Mouse (Mus musculus): Measurements from ENCODE around the gene Hnrnpf.

Gene Hnrnpf

GRCm38 (mm10) chr6:117920659-117921640 lies 20.8 kb downstream of the Hnrnpf start:
- DNase-seq (ENCODE audit: low spot score): no peak

- no peak for DNase-seq (ENCODE audit: low spot score)
These were observed 21.9 kb downstream of the Hnrnpf start for GRCm38 (mm10) chr6:117922041-117922440.

- DNase-seq (ENCODE audit: low spot score): no peak
These were observed 26.9 kb downstream of the Hnrnpf start for GRCm38 (mm10) chr6:117926871-117927491.

GRCm38 (mm10) chr6:117927955-117928354 lies 27.8 kb downstream of the Hnrnpf start:
- no peak for DNase-seq (ENCODE audit: low spot score)

GRCm38 (mm10) chr6:117928746-117929145 lies 28.6 kb downstream of the Hnrnpf start:
- DNase-seq (ENCODE audit: low spot score): no peak

GRCm38 (mm10) chr6:117929945-117930655 lies 30.0 kb downstream of the Hnrnpf start:
- DNase-seq (ENCODE audit: low spot score): no peak

- no peak for DNase-seq (ENCODE audit: low spot score)
These were observed 32.4 kb downstream of the Hnrnpf start for GRCm38 (mm10) chr6:117932325-117933051.

- DNase-seq (ENCODE audit: low spot score): no peak
These were observed 34.2 kb downstream of the Hnrnpf start for GRCm38 (mm10) chr6:117934301-117934700.

GRCm38 (mm10) chr6:117935681-117936612 lies 35.8 kb downstream of the Hnrnpf start:
- DNase-seq (ENCODE audit: low spot score): no peak

- no peak for DNase-seq (ENCODE audit: low spot score)
These were observed 37.3 kb downstream of the Hnrnpf start, which contains the start of gene Fxyd4 for GRCm38 (mm10) chr6:117937222-117937932. TSS of gene Fxyd4 (minus strand) at chr6:117937692.

- no peak for DNase-seq (ENCODE audit: low spot score)
These were observed 38.8 kb downstream of the Hnrnpf start for GRCm38 (mm10) chr6:117938951-117939350.

GRCm38 (mm10) chr6:117942769-117943168 lies 42.6 kb downstream of the Hnrnpf start:
- DNase-seq (ENCODE audit: low spot score): no peak

- DNase-seq (ENCODE audit: low spot score): no peak
These were observed 43.8 kb downstream of the Hnrnpf start for GRCm38 (mm10) chr6:117943899-117944298.

- DNase-seq (ENCODE audit: low spot score): no peak
These were observed 52.2 kb downstream of the Hnrnpf start for GRCm38 (mm10) chr6:117952330-117952729.

GRCm38 (mm10) chr6:117956161-117956560 lies 56.0 kb downstream of the Hnrnpf start:
- DNase-seq (ENCODE audit: low spot score): no peak

- no peak for DNase-seq (ENCODE audit: low spot score)
These were observed 56.9 kb downstream of the Hnrnpf start for GRCm38 (mm10) chr6:117956851-117957501.

- no peak for DNase-seq (ENCODE audit: low spot score)
These were observed 63.1 kb downstream of the Hnrnpf start for GRCm38 (mm10) chr6:117963201-117963600.

- no peak for DNase-seq (ENCODE audit: low spot score)
These were observed 66.6 kb downstream of the Hnrnpf start for GRCm38 (mm10) chr6:117966729-117967128.
